Mouse (Mus musculus): ENCODE measurements around the gene Ercc2. TPM values are rescaled to one million over a fixed set of nuclear protein-coding genes. Genes with fewer than 3 reads are reported as not detected.
A peak's percentile ranks its signal among the peaks of the same experiment; 100 is the strongest.

The Ercc2 gene
- total and polyA plus RNA-seq, 3 experiments: 34.4 to 44.5 TPM; not detected in 1

DNA sequence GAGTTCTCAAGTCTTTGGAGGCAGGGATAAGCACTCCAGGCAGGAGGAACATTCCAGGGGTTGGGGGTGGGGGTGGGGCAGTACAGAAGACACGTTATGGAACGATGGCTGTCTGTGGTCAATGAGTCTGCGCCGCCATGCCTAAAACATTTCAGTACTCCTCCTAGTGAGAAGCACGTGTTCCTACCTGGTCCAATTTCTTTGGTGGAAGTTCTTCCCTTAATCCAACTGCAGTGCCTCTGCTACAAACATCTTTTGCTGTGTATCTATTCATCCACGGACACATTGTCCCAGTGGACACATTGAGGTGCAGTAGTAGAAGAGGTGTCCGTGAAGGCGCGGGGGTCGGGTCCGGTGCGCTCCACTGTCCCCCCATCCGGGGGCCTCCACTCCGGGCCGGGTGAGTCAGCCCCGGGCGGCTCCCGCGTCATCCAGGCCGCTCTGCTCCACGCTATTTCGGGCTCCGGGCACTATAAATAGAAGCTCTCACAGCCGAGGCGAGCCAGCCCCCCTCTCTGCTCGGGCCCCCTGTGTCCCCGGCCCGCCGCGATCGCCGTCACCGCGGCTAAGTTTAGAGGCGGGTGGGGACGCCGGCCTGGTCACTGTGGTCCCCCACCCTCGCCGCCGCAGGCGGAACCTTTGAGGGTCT is 39.9 kb upstream of the Ercc2 start:
- Histone ChIP-seq H3K36me3 (ENCODE audit: control insufficient read depth in 1 of 2, insufficient read depth in 2 of 2, low read length in 2 of 2) (peaks cover 0 to 5% of the 10 kb centered on the region in 2 experiments; a peak in 2 of 4 replicates), H3K79me2 (ENCODE audit: control insufficient read depth, insufficient read depth, low read length, poor library complexity) (no peaks in the 10 kb centered on the region), H3K9ac (ENCODE audit: control insufficient read depth, low read depth, low read length, poor library complexity, severe bottlenecking) (peak overlapping the region; percentile 18; the same call in 1 of the 2 replicates), H3K4me3 (ENCODE audit: control insufficient read depth in 1 of 2, insufficient read depth in 1 of 2, low read depth in 2 of 2, low read length in 2 of 2) (peak overlapping the region; percentile 18 to 36; a peak in 3 of 4 replicates), H3K27me3 (ENCODE audit: control insufficient read depth in 1 of 2, insufficient read depth in 2 of 2, low read length in 2 of 2) (peaks cover 0 to 6% of the 10 kb centered on the region in 2 experiments; a peak in 2 of 4 replicates), H3K9me3 (replicated peaks; ENCODE audit: insufficient read depth, low read length) (no peaks in the 10 kb centered on the region), H3K4me1 (ENCODE audit: control insufficient read depth in 1 of 2, insufficient read depth in 2 of 2, low read length in 2 of 2) (peaks cover 2 to 18% of the 10 kb centered on the region in 2 experiments; a peak in 3 of 4 replicates), H3K27ac (ENCODE audit: control insufficient read depth, low read depth, low read length) (no peak overlapping the region)
- no peak for DNase-seq (ENCODE audit: low read depth, low spot score)
- TF ChIP-seq ZKSCAN1 (IDR thresholded peaks at IDR 0.05; ENCODE audit: low read depth, low read length): no peak
- no peak for TF ChIP-seq CHD1 (IDR thresholded peaks at IDR 0.05; ENCODE audit: low read depth, low read length)
- TF ChIP-seq MAX (IDR thresholded peaks at IDR 0.05; ENCODE audit: low read length): no peak
- TF ChIP-seq ZC3H11A (IDR thresholded peaks at IDR 0.05; ENCODE audit: low read depth, low read length): no peak
- TF ChIP-seq ETS1 (IDR thresholded peaks at IDR 0.05; ENCODE audit: low read depth, low read length): no peak
- no peak for TF ChIP-seq POLR2A (IDR thresholded peaks at IDR 0.05; ENCODE audit: control insufficient read depth in 1 of 2, insufficient read depth in 1 of 2, low read depth in 1 of 2, low read length in 2 of 2, poor library complexity in 1 of 2)
- TF ChIP-seq MAZ (IDR thresholded peaks at IDR 0.05; ENCODE audit: low read depth, low read length): no peak

DNA sequence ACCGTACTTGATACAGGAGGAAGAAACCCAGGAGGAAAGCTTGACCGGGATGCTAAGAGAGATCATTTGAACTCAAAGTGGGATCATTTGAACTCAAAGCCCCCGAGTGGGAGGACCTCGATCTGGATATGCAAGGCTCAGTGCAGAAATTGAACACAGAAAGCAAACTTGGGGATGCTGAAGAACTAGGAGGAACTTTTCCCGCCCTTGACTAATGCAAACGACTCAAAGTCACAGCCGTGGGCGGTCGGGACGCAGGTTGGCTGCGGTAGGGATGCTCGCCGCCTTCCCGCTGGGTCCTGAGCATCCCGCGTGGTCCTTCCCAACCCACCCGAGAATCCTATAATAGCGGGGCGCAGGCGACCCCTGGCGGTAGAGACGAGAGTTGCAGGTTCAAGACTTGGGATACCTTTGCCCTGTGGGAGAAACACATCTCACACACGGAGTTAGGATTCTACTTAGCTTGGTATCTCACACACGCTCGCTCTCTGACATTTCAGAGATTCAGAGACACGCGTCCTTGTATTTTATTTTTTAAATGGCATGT is 39.3 kb upstream of the Ercc2 start:
- Histone ChIP-seq H3K36me3 (ENCODE audit: control insufficient read depth in 1 of 2, insufficient read depth in 2 of 2, low read length in 2 of 2) (peaks cover 0 to 5% of the 10 kb centered on the region in 2 experiments; a peak in 2 of 4 replicates), H3K9ac (ENCODE audit: control insufficient read depth, low read depth, low read length, poor library complexity, severe bottlenecking) (peak overlapping the region; percentile 18; the same call in 1 of the 2 replicates), H3K4me1 (ENCODE audit: control insufficient read depth in 1 of 2, insufficient read depth in 2 of 2, low read length in 2 of 2) (peaks cover 2 to 18% of the 10 kb centered on the region in 2 experiments; a peak in 3 of 4 replicates), H3K27me3 (ENCODE audit: control insufficient read depth in 1 of 2, insufficient read depth in 2 of 2, low read length in 2 of 2) (peaks cover 0 to 6% of the 10 kb centered on the region in 2 experiments; a peak in 2 of 4 replicates), H3K9me3 (replicated peaks; ENCODE audit: insufficient read depth, low read length) (no peaks in the 10 kb centered on the region), H3K4me3 (ENCODE audit: control insufficient read depth in 1 of 2, insufficient read depth in 1 of 2, low read depth in 2 of 2, low read length in 2 of 2) (peak overlapping the region; percentile 18 to 36; a peak in 3 of 4 replicates), H3K27ac (ENCODE audit: control insufficient read depth, low read depth, low read length) (no peak overlapping the region), H3K79me2 (ENCODE audit: control insufficient read depth, insufficient read depth, low read length, poor library complexity) (no peaks in the 10 kb centered on the region)
- TF ChIP-seq POLR2AphosphoS2 (IDR thresholded peaks at IDR 0.05; ENCODE audit: low read length) (no peak), SMC3 (IDR thresholded peaks at IDR 0.05; ENCODE audit: low read depth, low read length) (peak; percentile 96), ZC3H11A (IDR thresholded peaks at IDR 0.05; ENCODE audit: low read depth, low read length) (peak; percentile 90), KAT2A (conservative IDR thresholded peaks at IDR 0.05; ENCODE audit: low read depth, low read length) (no peak), MXI1 (IDR thresholded peaks at IDR 0.05; ENCODE audit: low read depth, low read length) (peak; percentile 68; the same call in 1 of the 2 replicates), CTCF (IDR thresholded peaks at IDR 0.05 in 2 of 3, conservative IDR thresholded peaks at IDR 0.05 in 1 of 3; ENCODE audit: control insufficient read depth in 1 of 3, insufficient read depth in 1 of 3, low read depth in 2 of 3, low read length in 3 of 3, poor library complexity in 1 of 3, severe bottlenecking in 1 of 3) (peak; percentile 93 to 98 (median 97)), RAD21 (IDR thresholded peaks at IDR 0.05; ENCODE audit: low read depth, low read length) (peak; percentile 85), CHD1 (IDR thresholded peaks at IDR 0.05; ENCODE audit: low read depth, low read length) (no peak), ETS1 (IDR thresholded peaks at IDR 0.05; ENCODE audit: low read depth, low read length) (no peak), ZKSCAN1 (IDR thresholded peaks at IDR 0.05; ENCODE audit: low read depth, low read length) (no peak), UBTF (IDR thresholded peaks at IDR 0.05; ENCODE audit: borderline replicate concordance, insufficient read depth, low read depth, low read length) (no peak), MYB (IDR thresholded peaks at IDR 0.05; ENCODE audit: low read depth, low read length) (no peak), HCFC1 (IDR thresholded peaks at IDR 0.05; ENCODE audit: low read depth, low read length) (0 out of 2 replicates have a peak, but pooled peaks have one; percentile 37), SIN3A (IDR thresholded peaks at IDR 0.05; ENCODE audit: low read length) (peak; percentile 62; the same call in 1 of the 2 replicates), NRF1 (IDR thresholded peaks at IDR 0.05; ENCODE audit: insufficient read depth, low read depth, low read length, poor library complexity, severe bottlenecking) (no peak), TAL1 (IDR thresholded peaks at IDR 0.05; ENCODE audit: low read length) (no peak), MYC (IDR thresholded peaks at IDR 0.05; ENCODE audit: low read depth, low read length) (no peak), E2F4 (IDR thresholded peaks at IDR 0.05; ENCODE audit: borderline replicate concordance, low read depth, low read length) (no peak), RCOR1 (IDR thresholded peaks at IDR 0.05; ENCODE audit: low read depth, low read length) (peak; percentile 24; the same call in 1 of the 2 replicates), POLR2AphosphoS5 (IDR thresholded peaks at IDR 0.05; ENCODE audit: borderline replicate concordance, low read depth, low read length) (no peak)
- peak; percentile 80 for DNase-seq (ENCODE audit: low read depth, low spot score)

Data from MEL (cell line).